Mouse (Mus musculus): ENCODE measurements at regions not wholly inside any gene's neighbourhood (a gene's known extent, or its start where the extent isn't known, plus 50 kb on each side); places are given as distances from the start of the nearest gene placed in this dataset.

DNA sequence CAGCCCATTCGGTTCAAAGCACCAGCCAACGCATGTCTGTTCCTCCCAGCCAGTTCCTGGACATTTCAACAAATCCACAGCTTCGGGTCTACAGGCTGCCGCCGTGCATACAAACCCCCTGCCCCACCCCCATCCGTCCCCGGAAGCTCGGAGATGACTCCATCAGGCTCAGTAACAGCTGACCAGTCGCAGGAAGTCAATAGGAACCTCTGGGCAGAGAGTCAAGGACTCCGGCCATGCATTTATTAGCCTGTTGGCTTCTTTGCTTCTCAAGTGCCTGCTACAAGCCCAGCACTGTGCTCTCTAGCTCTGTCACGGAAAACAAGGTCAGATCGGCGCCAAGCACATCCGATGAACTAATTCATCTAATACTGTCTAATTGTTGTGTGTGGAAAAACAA lies 80.4 kb upstream of the Tmem132d start:
- no peak for ATAC-seq (replicated peaks; ENCODE audit: low FRiP score)
- H3K4me3 ChIP-seq (replicated peaks) = no peak overlapping the region
- 69% methylated on average over 14 of the region's 14 CpGs for WGBS

GRCm38 (mm10) chr5:128512606-128513005 lies 79.7 kb upstream of the Tmem132d start:
- H3K36me3 ChIP-seq = no peaks in the 10 kb centered on the region
- H3K4me1 ChIP-seq = no peaks in the 10 kb centered on the region
- 88% methylated on average over 9 of the region's 9 CpGs for WGBS
- H3K9me3 ChIP-seq (replicated peaks) = no peaks in the 10 kb centered on the region
- H3K4me3 ChIP-seq (replicated peaks) = no peak overlapping the region
- no peak for ATAC-seq (replicated peaks; ENCODE audit: low FRiP score)
- H3K4me2 ChIP-seq = no peak overlapping the region
- H3K27ac ChIP-seq = no peak overlapping the region
- no peak overlapping the region for H3K9ac ChIP-seq
- H3K27me3 ChIP-seq = peaks cover 13% of the 10 kb centered on the region

More for the DNA sequence above, 80.4 kb upstream of the Tmem132d start:
- Histone ChIP-seq H3K36me3 (no peaks in the 10 kb centered on the region), H3K4me2 (no peak overlapping the region), H3K27me3 (peaks cover 17% of the 10 kb centered on the region), H3K9me3 (replicated peaks) (no peaks in the 10 kb centered on the region), H3K27ac (no peak overlapping the region), H3K4me1 (no peaks in the 10 kb centered on the region), H3K9ac (no peak overlapping the region)

DNA sequence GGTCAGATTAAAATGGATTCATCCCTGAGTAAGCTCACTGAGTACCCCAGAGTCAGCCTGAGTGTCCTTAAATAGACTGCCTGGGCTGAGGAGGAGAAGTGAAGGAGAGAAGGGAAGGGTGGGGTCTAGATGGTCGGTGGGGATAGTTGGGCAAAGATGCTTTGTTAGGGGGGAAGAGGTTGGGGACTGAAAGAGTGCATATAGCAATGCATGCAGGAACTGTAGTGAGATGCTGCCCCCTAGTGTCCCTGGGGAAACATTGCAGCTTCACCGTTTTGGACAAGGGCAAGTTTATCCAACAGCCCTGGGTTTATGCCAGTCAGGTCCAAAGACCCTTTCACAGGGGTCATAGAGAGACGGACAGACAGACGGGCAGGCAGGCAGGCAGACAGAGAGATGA lies 71.6 kb upstream of the Tmem132d start:
- WGBS = 3% methylated on average over 4 of the region's 4 CpGs
- H3K4me3 ChIP-seq (replicated peaks) = no peak overlapping the region
- H3K9ac ChIP-seq = no peak overlapping the region
- H3K27me3 ChIP-seq = no peaks in the 10 kb centered on the region
- no peaks in the 10 kb centered on the region for H3K9me3 ChIP-seq (replicated peaks)
- H3K4me1 ChIP-seq = no peaks in the 10 kb centered on the region
- no peak for ATAC-seq (replicated peaks; ENCODE audit: low FRiP score)
- H3K27ac ChIP-seq = no peak overlapping the region
- no peaks in the 10 kb centered on the region for H3K36me3 ChIP-seq
- H3K4me2 ChIP-seq = no peak overlapping the region

GRCm38 (mm10) chr5:128499488-128499887 lies 66.6 kb upstream of the Tmem132d start:
- WGBS = 53% methylated on average over 9 of the region's 9 CpGs
- Histone ChIP-seq H3K4me1 (no peaks in the 10 kb centered on the region), H3K27ac (no peak overlapping the region), H3K4me3 (replicated peaks) (no peak overlapping the region), H3K36me3 (no peaks in the 10 kb centered on the region), H3K9ac (no peak overlapping the region), H3K9me3 (replicated peaks) (no peaks in the 10 kb centered on the region), H3K4me2 (no peak overlapping the region), H3K27me3 (no peaks in the 10 kb centered on the region)
- no peak; the same call in 1 of the 2 replicates for ATAC-seq (replicated peaks; ENCODE audit: low FRiP score)

DNA sequence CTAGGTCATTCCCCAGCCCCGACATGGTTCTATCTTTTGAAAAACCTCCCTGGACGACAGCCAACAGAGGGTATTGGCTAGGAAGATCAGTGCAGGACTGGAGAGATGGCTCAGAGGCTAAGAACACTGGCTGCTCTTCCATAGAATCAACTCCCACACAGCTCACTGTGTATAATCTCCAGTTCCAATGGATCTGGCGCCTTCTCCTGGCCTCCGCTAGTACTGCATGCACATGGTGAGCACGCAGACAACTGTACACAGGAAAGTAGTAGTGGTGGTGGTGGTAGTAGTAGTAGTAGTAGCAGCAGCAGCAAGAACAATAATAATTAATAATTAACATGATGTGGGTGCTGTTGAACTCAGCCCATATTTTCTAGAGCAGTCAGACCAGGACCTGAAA lies 66.2 kb upstream of the Tmem132d start:
- Histone ChIP-seq H3K9me3 (replicated peaks) (no peaks in the 10 kb centered on the region), H3K4me3 (replicated peaks) (no peak overlapping the region), H3K27me3 (no peaks in the 10 kb centered on the region), H3K27ac (no peak overlapping the region), H3K36me3 (no peaks in the 10 kb centered on the region), H3K4me1 (no peaks in the 10 kb centered on the region), H3K9ac (no peak overlapping the region), H3K4me2 (no peak overlapping the region)
- ATAC-seq (replicated peaks; ENCODE audit: low FRiP score) = no peak
- WGBS = 61% methylated on average over 5 of the region's 5 CpGs

- no peak for ATAC-seq (replicated peaks; ENCODE audit: low FRiP score)
- Histone ChIP-seq H3K27ac (no peak overlapping the region), H3K9ac (no peak overlapping the region), H3K36me3 (no peaks in the 10 kb centered on the region), H3K4me3 (replicated peaks) (no peak overlapping the region), H3K27me3 (no peaks in the 10 kb centered on the region), H3K4me1 (no peaks in the 10 kb centered on the region), H3K9me3 (replicated peaks) (no peaks in the 10 kb centered on the region), H3K4me2 (no peak overlapping the region)
- WGBS = 86% methylated on average over 5 of the region's 5 CpGs
Measured at GRCm38 (mm10) chr5:128492541-128492940, 59.7 kb upstream of the Tmem132d start.

GRCm38 (mm10) chr5:128491155-128491554 lies 58.3 kb upstream of the Tmem132d start:
- 34% methylated on average over 9 of the region's 9 CpGs for WGBS

GRCm38 (mm10) chr5:128488872-128489580 lies 56.1 kb upstream of the Tmem132d start:
- no peak for ATAC-seq (replicated peaks; ENCODE audit: low FRiP score)

More at GRCm38 (mm10) chr5:128491155-128491554, 58.3 kb upstream of the Tmem132d start:
- H3K9ac ChIP-seq = no peak overlapping the region
- no peaks in the 10 kb centered on the region for H3K27me3 ChIP-seq
- no peak for ATAC-seq (replicated peaks; ENCODE audit: low FRiP score)
- H3K4me1 ChIP-seq = no peaks in the 10 kb centered on the region
- no peak overlapping the region for H3K27ac ChIP-seq
- no peaks in the 10 kb centered on the region for H3K36me3 ChIP-seq
- H3K4me3 ChIP-seq (replicated peaks) = no peak overlapping the region
- no peaks in the 10 kb centered on the region for H3K9me3 ChIP-seq (replicated peaks)
- no peak overlapping the region for H3K4me2 ChIP-seq

DNA sequence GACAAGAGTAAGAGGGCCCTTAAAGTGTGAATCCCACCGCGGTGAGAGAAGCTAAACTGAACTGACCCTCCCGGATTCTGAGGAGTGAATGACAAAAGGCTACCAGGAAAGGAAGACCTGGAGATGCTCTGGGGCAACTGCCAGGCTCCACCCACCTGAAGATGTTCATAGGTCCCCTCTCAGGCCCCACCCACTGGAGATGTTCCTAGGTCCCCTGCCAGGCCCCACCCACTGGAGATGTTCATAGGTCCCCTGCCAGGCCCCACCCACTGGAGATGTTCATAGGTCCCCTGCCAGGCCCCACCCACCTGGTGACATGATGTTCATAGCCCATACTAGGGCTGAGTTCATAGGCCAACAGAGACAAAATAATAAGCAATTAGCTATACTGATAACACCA lies 54.5 kb upstream of the Tmem132d start:
- Histone ChIP-seq H3K27ac (no peak overlapping the region), H3K4me3 (replicated peaks) (no peak overlapping the region), H3K4me2 (no peak overlapping the region), H3K27me3 (peaks cover 22% of the 10 kb centered on the region), H3K36me3 (no peaks in the 10 kb centered on the region), H3K9me3 (replicated peaks) (no peaks in the 10 kb centered on the region), H3K4me1 (peaks cover 8% of the 10 kb centered on the region; the same call in 1 of the 2 replicates), H3K9ac (no peak overlapping the region)
- WGBS = 78% methylated on average over 3 of the region's 3 CpGs
- ATAC-seq (replicated peaks; ENCODE audit: low FRiP score) = no peak

More at GRCm38 (mm10) chr5:128488872-128489580, 56.1 kb upstream of the Tmem132d start:
- no peaks in the 10 kb centered on the region for H3K4me1 ChIP-seq
- WGBS = 85% methylated on average over 4 of the region's 4 CpGs
- peaks cover 6% of the 10 kb centered on the region for H3K27me3 ChIP-seq
- H3K9me3 ChIP-seq (replicated peaks) = no peaks in the 10 kb centered on the region
- H3K27ac ChIP-seq = no peak overlapping the region
- no peak overlapping the region for H3K4me3 ChIP-seq (replicated peaks)
- no peak overlapping the region for H3K9ac ChIP-seq
- no peaks in the 10 kb centered on the region for H3K36me3 ChIP-seq
- H3K4me2 ChIP-seq = no peak overlapping the region

DNA sequence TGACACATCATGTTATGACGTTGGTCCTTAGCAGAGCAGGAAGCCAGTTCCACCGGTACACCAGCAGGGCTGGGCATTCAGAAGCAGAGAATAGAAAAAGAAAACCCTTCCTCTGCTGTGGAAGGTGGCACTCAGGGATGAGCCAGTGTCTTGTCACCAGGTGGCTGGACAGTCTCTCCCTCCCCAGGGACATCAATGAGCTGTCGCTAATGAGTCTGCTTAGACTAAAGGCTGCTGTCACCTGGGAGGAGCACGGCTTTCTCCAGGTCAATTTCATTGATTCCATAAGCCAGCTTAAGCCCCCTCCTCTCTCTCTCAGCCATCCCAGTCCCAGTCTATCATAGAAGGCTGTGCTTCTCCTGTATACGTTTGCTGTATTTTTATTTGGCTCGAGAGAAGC lies 51.2 kb upstream of the Tmem132d start:
- ATAC-seq (replicated peaks; ENCODE audit: low FRiP score) = no peak
- Histone ChIP-seq H3K9ac (no peak overlapping the region), H3K4me3 (replicated peaks) (no peak overlapping the region), H3K36me3 (no peaks in the 10 kb centered on the region), H3K27me3 (peaks cover 28% of the 10 kb centered on the region), H3K27ac (no peak overlapping the region), H3K9me3 (replicated peaks) (no peaks in the 10 kb centered on the region), H3K4me2 (no peak overlapping the region), H3K4me1 (peaks cover 8% of the 10 kb centered on the region; the same call in 1 of the 2 replicates)
- WGBS = 49% methylated on average over 6 of the region's 6 CpGs

DNA sequence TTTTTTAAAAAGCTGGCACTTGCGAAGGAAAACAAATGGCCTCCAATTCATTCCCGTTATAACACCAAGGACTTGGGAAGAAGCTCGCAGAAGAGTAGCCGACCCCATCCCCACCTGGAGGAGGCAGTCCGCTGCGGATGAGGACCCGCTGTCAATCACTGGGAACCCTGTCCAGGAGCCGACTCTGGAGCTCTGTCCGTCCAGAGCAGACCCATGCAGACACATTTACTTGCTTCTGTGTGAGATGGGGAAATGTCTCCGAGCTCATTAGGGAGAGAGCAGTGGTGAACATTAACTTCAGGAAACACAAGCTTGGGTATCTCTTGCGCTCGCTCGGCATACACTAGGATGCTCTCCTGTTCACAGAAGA lies 50.5 kb upstream of the Tmem132d start:
- ATAC-seq (replicated peaks; ENCODE audit: low FRiP score) = no peak
- Histone ChIP-seq H3K9me3 (replicated peaks) (no peaks in the 10 kb centered on the region), H3K4me1 (peaks cover 8% of the 10 kb centered on the region; the same call in 1 of the 2 replicates), H3K9ac (no peak overlapping the region), H3K36me3 (no peaks in the 10 kb centered on the region), H3K4me2 (peak overlapping the region; percentile 50; the same call in 1 of the 2 replicates), H3K27ac (no peak overlapping the region), H3K27me3 (peaks cover 28% of the 10 kb centered on the region), H3K4me3 (replicated peaks) (no peak overlapping the region)
- 7% methylated on average over 13 of the region's 13 CpGs for WGBS

GRCm38 (mm10) chr5:128482617-128483440 lies 50.0 kb upstream of the Tmem132d start:
- Histone ChIP-seq H3K27ac (no peak overlapping the region), H3K4me3 (replicated peaks) (peak overlapping the region; percentile 14; the same call in 1 of the 2 replicates), H3K9ac (no peak overlapping the region), H3K4me1 (peaks cover 8% of the 10 kb centered on the region; the same call in 1 of the 2 replicates), H3K4me2 (peak overlapping the region; percentile 50), H3K36me3 (no peaks in the 10 kb centered on the region), H3K9me3 (replicated peaks) (no peaks in the 10 kb centered on the region), H3K27me3 (peaks cover 28% of the 10 kb centered on the region)
- 3% methylated on average over 20 of the region's 20 CpGs for WGBS
- no peak for ATAC-seq (replicated peaks; ENCODE audit: low FRiP score)
